9 mouse cellular contexts compared by ENCODE assay signal in the genomic region with DNA sequence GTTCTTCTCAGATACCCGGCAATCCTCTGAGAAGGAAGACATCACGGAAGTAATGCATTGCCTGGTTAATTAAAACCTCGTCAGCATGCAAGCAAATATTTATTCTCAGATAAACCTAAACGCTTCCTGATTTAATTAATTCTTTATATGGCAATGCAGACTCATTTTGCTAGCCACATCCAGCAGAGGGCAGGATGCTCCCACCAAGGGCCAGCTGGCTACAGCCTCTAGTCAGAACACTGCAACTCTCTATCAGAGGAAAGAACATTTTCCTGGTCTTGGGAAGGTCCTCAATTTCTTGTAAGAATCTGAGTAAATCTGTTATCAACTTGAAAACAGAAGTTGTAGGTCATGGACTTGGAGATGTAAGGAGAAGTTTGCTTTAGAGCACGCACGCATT. TPM values are rescaled to one million over a fixed set of nuclear protein-coding genes. Genes with fewer than 3 reads are reported as not detected.
A peak's percentile ranks its signal among the peaks of the same experiment; 100 is the strongest.
DNase-seq lines count a peak whose midpoint lies in the region; ATAC-seq and TF ChIP-seq lines count a peak whose summit lies in the region.
"Had no signal": no experiment of that assay in that cellular context is flagged by ENCODE, and none has a peak within 500 bp of the region (broad histone marks: within the 10 kb centered on the region; RNA-seq: fewer than 3 reads in every experiment).

No protein-coding gene starts in this region.

- no peaks in the 10 kb centered on the region for H3K27me3 ChIP-seq in thymus, adult 2 months (ENCODE audit: control insufficient read depth, insufficient read depth, low read length)
- no peaks in the 10 kb centered on the region for H3K27me3 ChIP-seq in limb, embryonic 10.5 days (ENCODE audit: low read depth, poor library complexity, severe bottlenecking)
- H3K27me3 ChIP-seq in neural tube, embryonic 12.5 days (replicated peaks), result no peaks in the 10 kb centered on the region

- ATAC-seq in neural tube, embryonic 12.5 days (ENCODE audit: low FRiP score, low read depth), result peak; percentile 65; the same call in 1 of the 2 replicates

- no peak overlapping the region for H3K4me3 ChIP-seq in thymus, adult 2 months (ENCODE audit: control insufficient read depth, insufficient read depth, low read length)
- H3K4me3 ChIP-seq in limb, embryonic 10.5 days, result no peak overlapping the region
- H3K4me3 ChIP-seq in neural tube, embryonic 12.5 days, result no peak overlapping the region

- H3K9ac ChIP-seq in neural tube, embryonic 12.5 days, result no peak overlapping the region

- H3K27ac ChIP-seq in thymus, adult 2 months (ENCODE audit: control insufficient read depth, insufficient read depth, low read length), result no peak overlapping the region
- H3K27ac ChIP-seq in limb, embryonic 10.5 days, result no peak overlapping the region
- no peak overlapping the region for H3K27ac ChIP-seq in neural tube, embryonic 12.5 days
- H3K27ac ChIP-seq: macrophage had no signal

- no peaks in the 10 kb centered on the region for H3K9me3 ChIP-seq in limb, embryonic 10.5 days (replicated peaks)
- H3K9me3 ChIP-seq in neural tube, embryonic 12.5 days, result no peaks in the 10 kb centered on the region

- no peak overlapping the region for H3K4me2 ChIP-seq in neural tube, embryonic 12.5 days (replicated peaks)

- 73% methylated on average over 6 of the region's 6 CpGs for WGBS in thymus, adult 2 months
- WGBS in limb, embryonic 10.5 days, result 83% methylated on average over 6 of the region's 6 CpGs
- WGBS in neural tube, embryonic 12.5 days, result 80% methylated on average over 6 of the region's 6 CpGs

- peak; percentile 38 for DNase-seq in thymus, adult 2 months
- no peak for DNase-seq in thymus, adult 18-20 months
- peak; percentile 85 for DNase-seq in cerebellum, adult 9-10 months
- DNase-seq in frontal cortex, postnatal 10 days (ENCODE audit: low spot score in 2 of 2), result peak; percentile 31 to 59
- peak; percentile 44 to 63 for DNase-seq in kidney, adult 8-10 months
- DNase-seq in limb, embryonic 10.5 days (ENCODE audit: low spot score), result peak; percentile 39
- peak; percentile 57 for DNase-seq in thymus, postnatal 14 days

- H3K4me1 ChIP-seq in thymus, adult 2 months (replicated peaks; ENCODE audit: control insufficient read depth, insufficient read depth, low read length), result no peaks in the 10 kb centered on the region
- H3K4me1 ChIP-seq in limb, embryonic 10.5 days, result no peaks in the 10 kb centered on the region
- no peaks in the 10 kb centered on the region for H3K4me1 ChIP-seq in neural tube, embryonic 12.5 days

- no peak for TF ChIP-seq POLR2A in thymus, adult 2 months (IDR thresholded peaks at IDR 0.05; ENCODE audit: control insufficient read depth, extremely low read depth, insufficient read depth, low read length, poor library complexity)

- no peak for TF ChIP-seq CTCF in thymus, adult 2 months (IDR thresholded peaks at IDR 0.05; ENCODE audit: borderline replicate concordance, control insufficient read depth, extremely low read depth, insufficient read depth, low read length, poor library complexity)

- H3K36me3 ChIP-seq in thymus, adult 2 months (ENCODE audit: control insufficient read depth, insufficient read depth, low read length), result no peaks in the 10 kb centered on the region
- H3K36me3 ChIP-seq in limb, embryonic 10.5 days, result no peaks in the 10 kb centered on the region
- H3K36me3 ChIP-seq in neural tube, embryonic 12.5 days, result no peaks in the 10 kb centered on the region

RNA-seq across cellular contexts. Expression of gene Cytip, which starts 4.1 kb away (rescaled TPM):
- 284 and 293 TPM in 2 replicates for polyA plus RNA-seq in thymus, adult 2 months (2012; rRNA removed)
- 0.23 and 0.26 TPM in 2 replicates for polyA plus RNA-seq in limb, embryonic 10.5 days (2016; fragmentation: Nextera tagmentation; extraction: Ambion mirVana)
- polyA plus RNA-seq in neural tube, embryonic 12.5 days (2016; fragmentation: Nextera tagmentation; extraction: Ambion mirVana), result 0.10 and 0.42 TPM in 2 replicates

Comparison
In these comparisons a context has a peak if more than half of its experiments do, and no peak if none do; other contexts are left out.
1. DNase-seq: peak in thymus, adult 2 months (single experiment), cerebellum, adult 9-10 months (single experiment), frontal cortex, postnatal 10 days (2 of 2), kidney, adult 8-10 months (2 of 2), limb, embryonic 10.5 days (single experiment) and thymus, postnatal 14 days (single experiment); none in thymus, adult 18-20 months (0 of 2).
2. RNA of gene Cytip, which starts 4.1 kb away (polyA plus RNA-seq): 284 to 293 TPM in thymus, adult 2 months; 0.10 to 0.42 TPM in neural tube, embryonic 12.5 days and 0.23 to 0.26 TPM in limb, embryonic 10.5 days; every median in the first group is over 100 times any median in the second.